Mouse (Mus musculus) cerebellum, adult 2 months (tissue): ENCODE results near the gene Invs.

ENCODE experiments used
- CTCF ChIP-seq: fragments of 200-500 bp; IDR thresholded peaks from 2 replicates; pipeline ENCODE4 v1.5.1; 2011; ENCODE audit warnings: low read depth, mild to moderate bottlenecking, control low read depth, low read length, moderate library complexity, borderline replicate concordance; ENCODE audit not compliant: insufficient read depth
- POLR2A ChIP-seq: fragments of 200-500 bp; IDR thresholded peaks from 2 replicates; pipeline ENCODE4 v1.6.1; 2011; ENCODE audit warnings: low read length, control low read depth, borderline replicate concordance; ENCODE audit not compliant: insufficient read depth

- TF ChIP-seq CTCF: no peak
- no peak for TF ChIP-seq POLR2A
Observed at GRCm38 (mm10) chr4:48470977-48471376, 191.4 kb downstream of the Invs start.
